ENCODE assay signal across 8 mouse cellular contexts in the genomic region with DNA sequence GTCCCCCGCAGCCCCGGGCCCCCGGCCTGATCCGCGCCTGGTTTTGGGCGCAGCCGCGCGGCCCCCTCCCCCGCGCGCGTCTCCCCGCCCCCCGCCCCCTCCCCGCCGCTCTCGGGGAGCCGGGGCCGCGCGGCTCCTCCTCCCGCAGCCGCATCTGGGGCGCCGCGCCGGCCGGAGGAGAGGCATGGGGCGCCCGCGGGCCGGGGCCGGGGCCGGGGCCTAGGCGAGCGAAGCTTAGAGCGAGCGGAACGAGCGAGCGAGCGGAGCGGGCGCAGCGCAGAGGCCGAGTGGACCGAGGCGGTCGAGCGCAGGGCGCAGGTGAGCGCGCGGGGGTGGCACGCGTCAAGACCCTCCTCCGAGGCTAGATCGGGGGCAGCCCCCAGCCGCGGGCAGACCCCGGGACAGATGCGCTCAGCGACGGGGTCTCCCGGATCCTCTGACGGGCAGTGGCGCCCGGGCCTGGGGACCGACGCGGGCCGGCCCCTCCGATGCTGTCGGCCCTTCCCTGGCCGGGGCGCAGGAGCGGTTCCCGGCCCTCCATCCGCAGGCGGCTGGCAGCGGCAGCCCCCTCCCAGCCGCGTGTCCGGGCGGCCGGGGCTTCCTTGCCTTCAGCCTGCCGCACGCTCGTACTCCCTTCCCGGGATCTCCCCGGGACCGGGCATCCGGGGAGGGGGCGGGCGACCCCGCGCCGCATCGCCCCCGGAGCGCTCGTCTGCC. TPM values are rescaled to one million over a fixed set of nuclear protein-coding genes. Genes with fewer than 3 reads are reported as not detected.
A peak's percentile ranks its signal among the peaks of the same experiment; 100 is the strongest.
DNase-seq lines count a peak whose midpoint lies in the region; ATAC-seq and TF ChIP-seq lines count a peak whose summit lies in the region.

TSS of gene Dlgap4 (plus strand) at position 165 of the 717 bp plus-strand sequence.

- H3K4me2 ChIP-seq in heart, embryonic 12.5 days, result peak within 1 kb of the TSS; percentile 100
- peak within 1 kb of the TSS; percentile 99 for H3K4me2 ChIP-seq in midbrain, embryonic 12.5 days (replicated peaks)

- peak; percentile 44 for ATAC-seq in heart, embryonic 12.5 days (ENCODE audit: insufficient number of reproducible peaks, low FRiP score)
- peak; percentile 74 for ATAC-seq in midbrain, embryonic 12.5 days (ENCODE audit: low FRiP score, low read depth)

- peaks cover 87% of the 10 kb centered on the region for H3K27me3 ChIP-seq in embryonic facial prominence, embryonic 10.5 days (replicated peaks; ENCODE audit: low read depth, poor library complexity, severe bottlenecking)
- H3K27me3 ChIP-seq in heart, embryonic 12.5 days (replicated peaks), result peaks cover 96% of the 10 kb centered on the region
- H3K27me3 ChIP-seq in midbrain, embryonic 12.5 days, result peaks cover 77% of the 10 kb centered on the region

- TF ChIP-seq CTCF in lung, adult 2 months (IDR thresholded peaks at IDR 0.05; ENCODE audit: insufficient read depth, low read length), result no peak

- TF ChIP-seq POLR2A in lung, adult 2 months (IDR thresholded peaks at IDR 0.05; ENCODE audit: borderline replicate concordance, extremely low read depth, low read depth, low read length), result no peak

- H3K9me3 ChIP-seq in embryonic facial prominence, embryonic 10.5 days, result no peaks in the 10 kb centered on the region
- H3K9me3 ChIP-seq in heart, embryonic 12.5 days (replicated peaks), result no peaks in the 10 kb centered on the region
- no peaks in the 10 kb centered on the region for H3K9me3 ChIP-seq in midbrain, embryonic 12.5 days

- peak; percentile 11 for DNase-seq in lung, adult 2 months
- no peak for DNase-seq in lung, postnatal 36 days
- peak; percentile 53 to 74 for DNase-seq in adrenal gland, adult (ENCODE audit: inconsistent age in 2 of 2, low spot score in 1 of 2)
- peak; percentile 67 for DNase-seq in embryonic facial prominence, embryonic 10.5 days (ENCODE audit: low spot score)
- DNase-seq in large intestine, adult 2 months (ENCODE audit: low read depth, low spot score), result no peak
- DNase-seq in T-cell, adult 2 months (ENCODE audit: low spot score), result no peak

- no peaks in the 10 kb centered on the region for H3K36me3 ChIP-seq in embryonic facial prominence, embryonic 10.5 days (replicated peaks)
- no peaks in the 10 kb centered on the region for H3K36me3 ChIP-seq in heart, embryonic 12.5 days
- no peaks in the 10 kb centered on the region for H3K36me3 ChIP-seq in midbrain, embryonic 12.5 days

- peak within 1 kb of the TSS; percentile 40 for H3K27ac ChIP-seq in embryonic facial prominence, embryonic 10.5 days (replicated peaks)
- H3K27ac ChIP-seq in heart, embryonic 12.5 days (ENCODE audit: poor library complexity, severe bottlenecking), result no peak within 1 kb of the TSS
- H3K27ac ChIP-seq in midbrain, embryonic 12.5 days (replicated peaks), result peak within 1 kb of the TSS; percentile 49; the same call in 1 of the 2 replicates

- WGBS in lung, adult 2 months, result under 1% methylated on average over 61 of the region's 103 CpGs
- 2% methylated on average over 101 of the region's 103 CpGs for WGBS in embryonic facial prominence, embryonic 10.5 days
- under 1% methylated on average over 72 of the region's 103 CpGs for WGBS in heart, embryonic 12.5 days
- 2% methylated on average over 96 of the region's 103 CpGs for WGBS in large intestine, adult 2 months
- under 1% methylated on average over 68 of the region's 103 CpGs for WGBS in midbrain, embryonic 12.5 days

- H3K4me1 ChIP-seq in lung, adult 2 months (ENCODE audit: control insufficient read depth, insufficient read depth, low read length), result peaks cover 3% of the 10 kb centered on the region; the same call in 1 of the 2 replicates
- peaks cover 22% of the 10 kb centered on the region for H3K4me1 ChIP-seq in embryonic facial prominence, embryonic 10.5 days
- peaks cover 21% of the 10 kb centered on the region for H3K4me1 ChIP-seq in heart, embryonic 12.5 days (replicated peaks)
- H3K4me1 ChIP-seq in midbrain, embryonic 12.5 days, result peaks cover 21% of the 10 kb centered on the region

- peak within 1 kb of the TSS; percentile 76 for H3K9ac ChIP-seq in heart, embryonic 12.5 days
- H3K9ac ChIP-seq in midbrain, embryonic 12.5 days (replicated peaks), result peak within 1 kb of the TSS; percentile 79

- H3K4me3 ChIP-seq in lung, adult 2 months (replicated peaks; ENCODE audit: extremely low read depth, low read depth, low read length), result peak within 1 kb of the TSS; percentile 36
- H3K4me3 ChIP-seq in embryonic facial prominence, embryonic 10.5 days, result peak within 1 kb of the TSS; percentile 63
- H3K4me3 ChIP-seq in heart, embryonic 12.5 days, result peak within 1 kb of the TSS; percentile 71
- peak within 1 kb of the TSS; percentile 74 for H3K4me3 ChIP-seq in midbrain, embryonic 12.5 days

RNA-seq across cellular contexts. Expression of gene Dlgap4, which starts in this region (rescaled TPM):
- 87.5 and 116 TPM in 2 replicates for polyA plus RNA-seq in lung, adult 2 months (2012; rRNA removed)
- 145 and 147 TPM in 2 replicates for polyA plus RNA-seq in embryonic facial prominence, embryonic 10.5 days (2016; fragmentation: Nextera tagmentation; extraction: Ambion mirVana)
- polyA plus RNA-seq in heart, embryonic 12.5 days (2016; fragmentation: Nextera tagmentation; extraction: Ambion mirVana), result 72.1 and 73.4 TPM in 2 replicates
- 42.4 and 54.4 TPM in 2 replicates for polyA plus RNA-seq in large intestine, adult 2 months (2012; rRNA removed)
- 190 and 195 TPM in 2 replicates for polyA plus RNA-seq in midbrain, embryonic 12.5 days (2016; fragmentation: Nextera tagmentation; extraction: Ambion mirVana)

Comparison
In these comparisons a context has a peak if more than half of its experiments do, and no peak if none do; other contexts are left out.
1. DNase-seq: peak in lung, adult 2 months (single experiment), adrenal gland, adult (2 of 2) and embryonic facial prominence, embryonic 10.5 days (single experiment); none in lung, postnatal 36 days (single experiment), large intestine, adult 2 months (single experiment) and T-cell, adult 2 months (single experiment).
2. Peak in every context shown above with its lines, with median percentiles within 50 percentile points of each other: H3K4me3 ChIP-seq.